Mouse (Mus musculus): ENCODE measurements at regions not wholly inside any gene's neighbourhood (a gene's known extent, or its start where the extent isn't known, plus 50 kb on each side); places are given as distances from the start of the nearest gene placed in this dataset.

DNA sequence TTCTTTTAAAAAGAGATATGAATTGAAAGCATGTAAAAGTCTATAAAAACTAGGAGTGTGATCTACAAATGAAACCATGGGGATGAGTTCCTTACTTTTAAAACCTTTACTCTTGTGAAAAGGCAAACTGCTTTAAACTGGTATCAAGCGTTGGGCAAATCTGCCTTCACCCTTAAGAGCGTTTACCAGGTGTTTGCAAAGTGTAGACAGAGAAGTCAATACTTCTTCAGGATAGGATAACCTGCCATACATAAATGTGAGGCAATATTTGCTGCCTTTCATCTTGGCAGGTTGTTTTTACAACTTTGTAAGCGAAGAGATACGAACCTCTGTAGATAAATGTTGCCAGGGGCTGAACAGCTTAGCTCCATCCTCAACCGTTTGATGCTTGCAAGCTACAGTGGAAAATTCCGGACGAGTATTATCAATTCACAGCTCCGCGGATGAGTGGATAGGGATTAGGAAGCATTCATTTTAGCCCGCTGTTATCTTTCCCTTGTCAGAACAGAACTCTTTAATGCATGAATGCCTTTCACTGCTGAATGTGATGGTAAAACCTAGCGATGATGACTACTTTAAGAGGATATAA is 402.2 kb upstream of the Smc2 start:
- TF ChIP-seq CTCF (IDR thresholded peaks at IDR 0.05; ENCODE audit: low read depth, low read length) (no peak), POLR2A (IDR thresholded peaks at IDR 0.05; ENCODE audit: insufficient read depth, low read length) (no peak), EP300 (IDR thresholded peaks at IDR 0.05; ENCODE audit: insufficient read depth, low read depth, low read length) (no peak)

Data from ES-Bruce4 (cell line).